Mouse (Mus musculus) right cerebral cortex, postnatal 25 days (tissue): ENCODE measurements around the gene Mylk3.

Experiments used
- DNase-seq: peaks from one replicate; pipeline ENCODE4 v3.0.0; 2022

Mylk3 gene

DNA sequence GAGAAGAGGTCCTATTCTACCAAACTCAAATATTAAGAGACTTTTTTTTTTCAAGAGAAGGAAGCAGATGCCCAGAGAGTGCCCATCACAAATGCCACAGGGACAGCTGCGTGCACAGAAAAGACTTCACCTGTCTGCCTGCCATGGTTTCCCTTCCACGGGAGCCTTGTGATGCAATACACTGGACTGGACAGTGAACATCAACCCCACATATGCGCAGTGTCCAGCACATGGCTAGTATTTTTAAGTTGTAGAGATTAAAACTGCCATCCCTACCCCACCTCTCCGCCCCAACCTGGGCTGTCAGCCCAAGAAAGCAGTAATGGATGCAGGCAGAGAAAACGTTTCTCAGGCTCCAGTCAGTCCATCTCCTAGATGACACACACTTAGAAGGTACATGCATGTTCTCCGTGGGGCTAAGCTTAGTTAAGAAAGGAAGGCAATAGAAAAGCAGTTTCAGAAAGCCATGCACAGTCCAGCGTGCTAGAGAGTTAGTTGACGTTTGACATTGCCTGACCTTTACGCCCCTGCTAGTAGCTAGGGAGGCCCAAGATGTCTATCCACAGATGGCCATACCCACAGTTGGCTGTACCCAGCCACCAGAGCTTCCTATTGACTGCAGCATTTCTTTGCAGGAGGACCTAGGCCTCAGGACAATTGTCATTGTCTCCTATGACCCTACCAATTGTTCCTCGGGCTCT lies 5.9 kb downstream of the Mylk3 start:
- no peak for DNase-seq

DNA sequence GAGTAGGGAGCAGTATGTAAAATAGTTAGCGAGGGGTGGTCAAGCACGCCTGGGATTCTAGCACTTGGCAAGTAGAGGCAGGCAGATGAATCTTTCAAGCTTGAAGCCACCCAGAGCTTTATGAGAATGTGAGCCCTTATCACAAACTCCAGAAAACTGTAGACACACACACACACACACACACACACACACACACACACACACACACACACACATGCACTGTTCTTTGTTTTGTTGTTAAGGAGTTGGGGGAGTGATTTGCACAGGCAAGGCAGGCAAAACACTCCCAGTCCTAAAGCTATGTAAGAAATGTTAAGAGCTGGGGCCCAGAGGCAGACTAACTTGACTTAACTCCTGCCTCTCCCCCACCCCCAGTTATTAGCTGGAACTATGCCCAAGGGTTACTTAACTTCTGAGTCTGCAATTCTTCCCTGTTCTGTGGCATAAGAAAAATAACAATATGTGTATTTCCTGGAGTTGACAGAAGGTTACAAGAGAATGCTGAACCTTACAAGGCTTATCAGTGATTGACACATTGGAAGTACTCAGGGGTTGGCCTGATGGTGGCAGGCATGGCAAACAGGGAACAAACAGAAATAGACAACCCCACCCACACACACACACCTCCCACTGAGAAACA lies 6.9 kb downstream of the Mylk3 start:
- DNase-seq = no peak

DNA sequence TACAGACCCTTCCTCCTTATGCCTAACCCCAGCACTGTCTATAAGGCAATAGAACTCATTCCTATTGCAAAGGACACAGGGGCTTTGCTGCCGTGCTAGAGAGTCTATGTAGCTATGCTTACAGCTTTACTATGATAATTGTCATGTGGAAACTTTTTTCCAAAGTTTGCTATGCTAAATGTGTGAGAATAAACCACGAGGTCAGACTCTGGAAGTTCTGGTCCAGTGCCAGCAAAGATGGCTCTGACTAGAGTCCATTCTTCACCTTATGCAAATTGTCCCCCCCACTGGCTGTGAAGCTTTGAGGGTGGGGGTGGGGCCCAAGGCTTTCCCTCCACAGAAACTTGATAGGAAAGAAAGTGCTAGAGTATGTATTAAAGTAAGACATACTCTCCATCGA lies 9.6 kb downstream of the Mylk3 start:
- DNase-seq = no peak

DNA sequence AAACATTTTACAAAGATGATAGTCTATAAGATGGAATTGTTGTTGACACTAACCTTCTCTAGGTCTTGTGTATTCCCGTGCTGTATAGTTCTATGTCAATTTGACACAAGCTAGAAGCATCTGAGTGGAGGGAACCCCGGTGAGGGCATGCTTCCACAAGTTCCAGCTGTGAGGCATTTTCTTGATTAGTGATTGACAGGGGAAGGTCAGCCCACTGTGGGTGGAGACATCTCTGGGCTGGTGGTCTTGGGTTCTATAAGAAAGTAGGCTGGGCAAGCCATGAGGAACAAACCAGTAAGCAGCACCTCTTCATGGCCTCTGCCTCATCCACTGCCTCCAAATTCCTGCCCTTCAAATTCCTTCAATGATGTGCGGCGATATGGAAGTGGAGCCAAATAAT lies 11.9 kb downstream of the Mylk3 start:
- DNase-seq = no peak

DNA sequence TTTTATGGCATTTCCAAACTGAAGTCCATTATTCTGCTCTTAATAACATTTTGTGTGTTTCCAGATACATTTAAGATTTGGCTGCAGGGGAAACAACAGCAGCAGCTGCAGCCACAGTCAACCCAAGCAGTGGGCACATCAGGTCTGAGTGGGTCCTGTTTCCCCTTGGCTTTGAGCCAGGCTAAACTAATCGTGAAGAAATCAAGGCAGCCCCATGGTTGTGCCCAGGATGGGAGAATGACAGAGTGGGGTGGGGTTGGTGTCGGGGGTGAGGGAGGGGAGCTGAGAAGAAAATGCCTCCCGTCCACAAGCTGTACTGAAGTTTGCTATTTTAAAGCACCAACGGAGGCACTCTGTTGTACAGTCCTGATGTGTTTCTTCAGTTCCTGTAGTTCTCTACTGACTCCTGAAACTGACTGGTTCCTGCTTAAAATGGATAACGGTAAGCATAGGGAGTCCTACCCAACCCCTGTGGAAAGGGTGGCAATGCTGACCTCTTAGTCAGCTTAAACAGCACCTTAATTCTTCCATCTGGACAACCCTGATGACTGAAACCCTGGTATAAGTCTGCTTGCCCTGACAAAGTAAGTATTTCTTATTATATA lies 12.6 kb downstream of the Mylk3 start:
- DNase-seq = no peak

DNA sequence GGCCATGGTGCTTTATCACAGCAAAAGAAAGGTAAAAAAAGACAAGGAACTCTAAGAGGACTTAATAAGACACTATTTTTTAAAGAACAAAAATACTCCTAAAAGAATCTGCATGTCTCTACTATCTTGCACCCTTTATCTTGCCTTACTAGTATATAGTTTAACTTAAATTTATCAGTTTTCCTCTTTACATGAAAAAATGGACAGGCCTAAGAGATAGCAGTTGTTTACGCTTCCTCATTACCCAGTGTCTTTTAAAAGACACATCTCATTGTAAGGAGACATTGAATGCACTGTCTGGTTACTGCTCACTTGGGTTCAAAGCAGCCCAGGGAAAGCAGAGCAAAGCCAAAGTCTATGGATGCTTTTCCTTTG lies 13.7 kb downstream of the Mylk3 start:
- DNase-seq = no peak

DNA sequence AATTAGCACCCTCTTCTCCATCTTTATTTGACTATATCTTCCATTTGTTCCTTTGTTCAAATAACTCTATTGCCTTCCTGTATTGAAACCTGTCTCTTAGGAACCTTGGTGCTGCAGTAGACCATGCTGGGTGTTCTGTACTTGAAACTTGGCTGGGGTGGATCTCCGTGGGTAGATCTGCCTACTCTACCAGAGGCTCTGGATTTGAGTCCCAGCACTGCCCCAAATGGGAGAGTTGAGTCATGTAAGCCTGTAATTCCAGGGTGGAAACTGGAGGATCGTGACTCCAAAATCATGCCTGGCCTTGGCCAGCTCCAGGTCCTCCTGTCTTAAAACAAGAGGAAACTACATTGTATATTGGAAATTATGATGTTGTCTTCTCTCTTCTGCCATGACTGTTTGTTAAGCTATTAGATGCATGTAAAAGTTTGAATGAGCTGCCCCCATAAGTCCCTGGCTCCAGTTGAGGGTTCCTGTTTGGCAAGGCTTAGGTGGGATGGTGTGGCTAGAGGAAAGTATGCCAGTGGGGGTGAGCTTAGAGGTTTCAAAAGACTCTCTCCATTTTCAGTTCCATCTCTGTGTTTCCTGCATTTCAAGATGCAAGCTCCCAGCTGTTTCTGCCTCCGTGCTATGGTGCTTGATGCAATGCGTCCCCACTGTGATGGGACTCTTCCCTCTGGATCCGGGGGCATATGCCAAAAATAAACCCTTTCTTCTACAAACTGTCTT lies 14.2 kb downstream of the Mylk3 start:
- DNase-seq = no peak

DNA sequence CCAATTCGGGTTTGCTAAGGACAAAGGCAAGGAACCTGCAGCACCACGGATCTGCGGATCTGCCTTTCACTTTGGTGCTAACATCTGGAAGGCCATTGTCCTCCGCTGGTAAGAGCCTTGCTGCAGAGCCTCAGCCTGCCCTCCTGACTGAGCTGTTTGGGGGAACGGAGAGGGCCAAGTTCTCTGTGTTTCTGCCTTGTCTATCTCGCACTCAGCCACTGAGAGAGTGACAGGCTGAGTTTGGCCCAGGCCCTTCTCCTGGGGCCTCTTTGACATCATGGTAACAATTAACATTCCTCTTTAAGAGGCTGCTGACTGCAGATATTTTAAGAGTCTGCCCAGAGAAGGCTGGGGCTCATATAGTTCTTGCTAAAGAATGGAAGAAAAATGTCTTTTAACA lies 21.0 kb downstream of the Mylk3 start:
- DNase-seq = no peak

DNA sequence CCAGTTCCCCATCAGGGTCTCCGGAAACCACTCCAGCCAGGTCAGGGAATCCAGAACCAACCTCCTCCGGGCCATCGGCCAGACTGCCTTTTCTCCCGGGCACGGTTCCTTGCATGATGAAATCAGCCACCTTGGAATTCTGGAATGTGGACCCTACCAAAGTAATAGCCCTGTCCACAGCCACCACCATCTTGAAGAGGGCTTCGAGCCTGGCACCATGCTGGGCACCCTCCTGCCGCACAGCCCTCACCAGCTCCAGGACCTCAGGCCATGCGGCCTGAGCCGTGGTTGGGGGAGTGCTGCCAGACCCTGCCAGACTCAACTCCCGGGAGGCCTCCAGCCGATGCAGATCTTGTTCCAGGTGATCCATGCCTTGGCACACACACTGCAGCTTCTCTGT lies 21.5 kb downstream of the Mylk3 start:
- DNase-seq = no peak

DNA sequence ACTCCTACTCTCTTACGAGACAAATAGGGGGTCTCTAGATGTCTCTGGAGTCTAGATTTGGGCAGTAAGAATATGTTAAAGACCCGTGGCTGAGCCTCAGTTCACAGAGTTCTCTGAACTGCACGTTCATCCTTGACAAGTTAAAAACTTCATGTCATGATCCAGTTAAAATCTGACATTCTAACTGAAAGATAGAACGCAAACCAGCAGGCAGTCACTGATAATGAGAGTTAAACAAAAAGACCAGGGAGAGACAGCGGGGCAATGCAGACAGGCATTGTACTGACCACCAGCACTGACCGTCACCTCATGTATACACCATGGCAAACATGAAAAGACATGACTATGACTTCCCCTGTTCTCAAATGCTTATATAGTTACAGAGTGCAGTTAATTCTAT lies 22.7 kb downstream of the Mylk3 start:
- no peak for DNase-seq

DNA sequence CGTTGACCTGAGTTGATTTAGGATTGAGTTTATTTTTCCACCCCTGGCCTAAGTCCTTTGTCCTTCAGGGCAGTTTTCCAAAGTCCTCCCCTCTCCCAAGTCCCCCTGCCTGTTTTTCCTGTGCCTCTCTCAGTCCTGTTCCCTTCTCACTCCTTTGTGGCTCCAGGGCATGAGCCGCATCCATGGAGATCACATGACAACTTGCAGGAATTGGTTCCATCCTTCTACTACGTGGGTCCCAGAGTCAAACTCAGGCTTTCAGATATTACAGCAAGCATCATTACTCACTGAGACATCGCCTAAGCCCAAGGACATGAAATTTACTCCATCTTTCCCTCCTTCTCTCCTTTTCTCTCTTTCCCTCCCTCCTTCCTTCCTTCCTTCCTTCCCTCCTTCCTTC lies 23.9 kb downstream of the Mylk3 start:
- DNase-seq = no peak

DNA sequence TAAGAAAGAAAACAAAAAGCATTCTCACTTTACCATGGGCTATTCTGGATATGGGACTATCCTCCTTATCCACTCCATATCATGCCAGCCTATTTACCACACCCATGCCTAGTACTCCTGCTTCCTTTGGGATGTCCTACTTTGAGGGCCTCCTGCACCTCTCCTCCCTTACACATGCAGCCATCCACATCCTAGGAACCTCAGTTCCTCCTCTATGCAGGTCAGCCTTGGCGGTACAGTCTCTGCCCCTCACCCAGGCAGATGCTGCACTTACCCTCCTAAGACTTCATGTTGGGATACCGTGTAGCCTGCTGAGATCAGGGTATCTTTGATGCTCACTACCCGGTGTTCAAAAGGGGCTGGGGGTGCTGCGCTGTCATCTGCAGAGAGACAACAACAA lies 32.9 kb downstream of the Mylk3 start:
- DNase-seq = no peak

DNA sequence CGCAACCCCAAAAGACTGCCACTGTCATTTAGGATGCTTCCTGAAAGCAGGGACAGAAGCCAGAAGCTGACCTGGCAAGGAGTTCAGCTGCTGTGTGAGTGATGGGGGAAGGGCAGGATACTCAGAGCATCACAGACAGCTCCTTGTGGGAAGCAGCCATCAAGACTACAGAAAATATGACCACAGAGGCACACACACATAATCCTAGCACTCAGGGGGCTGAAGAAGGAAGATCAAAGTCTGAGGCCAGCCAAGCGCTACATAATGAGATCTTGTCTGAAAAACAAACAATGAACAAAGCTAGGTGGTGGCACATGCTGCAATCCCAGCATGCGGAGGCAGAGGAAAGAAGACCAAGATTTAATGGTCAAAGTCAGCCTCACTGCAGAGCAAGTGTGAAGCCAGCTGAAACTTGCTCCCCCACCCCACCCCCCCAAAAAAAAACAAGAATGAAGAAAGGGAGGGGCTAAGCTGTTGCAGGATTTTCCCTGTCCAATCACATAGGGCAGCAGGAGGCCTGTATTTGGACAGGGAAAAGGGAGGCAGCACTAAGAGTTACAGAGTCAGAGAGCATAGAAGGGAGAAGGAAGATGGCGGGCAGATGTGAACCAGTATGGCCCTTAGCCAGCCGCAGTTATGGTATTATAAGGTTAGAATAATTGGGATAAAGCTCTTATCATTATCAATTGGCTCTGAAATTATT lies 46.1 kb downstream of the Mylk3 start:
- DNase-seq = no peak

DNA sequence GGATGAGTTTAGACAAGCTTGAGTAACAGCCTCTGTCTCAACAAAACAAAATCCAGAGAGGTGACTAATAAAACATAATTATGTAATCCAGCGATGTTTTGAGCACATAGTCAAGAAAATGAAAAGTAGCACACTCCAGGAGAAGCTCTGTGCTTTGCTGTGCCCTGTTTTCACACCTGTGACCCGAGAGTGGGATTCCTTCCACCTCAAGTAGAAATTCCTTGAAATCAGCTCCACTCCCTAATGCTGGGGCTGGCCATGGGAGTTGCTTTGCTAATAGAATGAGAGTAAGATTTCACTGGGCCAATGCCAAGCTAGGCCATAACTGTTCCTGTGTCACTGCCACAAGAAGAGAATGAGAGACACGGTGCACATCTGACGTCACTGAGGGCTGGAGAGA lies 48.5 kb downstream of the Mylk3 start:
- DNase-seq = no peak

DNA sequence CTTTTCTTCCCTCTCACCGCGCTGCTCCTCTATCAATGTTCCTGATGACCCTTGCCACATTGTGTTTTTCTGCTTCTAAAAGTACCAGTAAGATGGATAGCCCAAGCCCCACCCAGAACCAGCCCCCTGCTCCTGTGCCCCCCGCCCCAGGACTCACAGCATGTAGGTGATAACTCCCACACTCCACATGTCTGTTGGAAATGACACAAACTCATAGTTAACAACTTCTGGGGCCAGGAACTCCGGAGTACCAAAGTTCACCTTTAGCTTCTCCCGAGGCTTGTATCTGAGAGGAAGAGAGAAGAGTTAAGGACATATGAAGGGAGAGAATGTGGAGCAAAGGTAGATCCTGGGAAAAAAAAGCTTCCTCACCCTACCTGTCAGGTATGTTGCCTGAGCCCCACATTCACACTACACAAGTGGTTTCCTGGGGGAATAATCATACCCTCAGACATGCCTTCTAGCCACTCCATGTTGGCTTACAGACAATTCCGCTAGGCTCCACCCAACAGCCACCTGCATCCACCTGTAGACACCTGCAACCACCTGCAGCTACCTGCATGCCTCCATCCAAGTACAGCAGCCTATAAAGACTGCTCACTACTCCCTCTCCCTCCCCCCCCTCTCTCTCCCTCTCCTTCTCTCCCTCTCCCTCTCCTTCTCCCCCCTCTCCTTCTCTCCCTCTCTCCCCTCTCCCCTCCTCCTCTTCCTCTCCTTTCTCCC lies 49.8 kb downstream of the Mylk3 start:
- no peak for DNase-seq

DNA sequence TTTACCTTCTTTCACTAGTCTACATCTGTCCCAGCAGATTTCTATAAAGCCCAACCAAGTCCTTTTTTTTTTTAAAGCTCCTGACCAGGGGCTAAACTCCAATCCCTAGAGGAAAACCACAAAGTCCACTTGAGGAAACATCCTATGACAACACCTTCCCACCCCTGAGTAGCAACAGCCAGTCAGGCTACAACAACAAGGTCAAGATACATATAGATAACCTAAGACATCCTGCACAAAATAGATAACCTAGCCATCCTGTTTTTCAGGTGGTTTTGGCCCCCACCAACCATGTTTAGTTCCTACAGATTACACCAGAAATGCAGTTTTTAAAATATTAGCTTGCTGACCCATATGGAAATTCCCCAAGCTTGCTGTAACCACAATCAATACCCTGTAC lies 51.0 kb downstream of the Mylk3 start:
- no peak for DNase-seq

DNA sequence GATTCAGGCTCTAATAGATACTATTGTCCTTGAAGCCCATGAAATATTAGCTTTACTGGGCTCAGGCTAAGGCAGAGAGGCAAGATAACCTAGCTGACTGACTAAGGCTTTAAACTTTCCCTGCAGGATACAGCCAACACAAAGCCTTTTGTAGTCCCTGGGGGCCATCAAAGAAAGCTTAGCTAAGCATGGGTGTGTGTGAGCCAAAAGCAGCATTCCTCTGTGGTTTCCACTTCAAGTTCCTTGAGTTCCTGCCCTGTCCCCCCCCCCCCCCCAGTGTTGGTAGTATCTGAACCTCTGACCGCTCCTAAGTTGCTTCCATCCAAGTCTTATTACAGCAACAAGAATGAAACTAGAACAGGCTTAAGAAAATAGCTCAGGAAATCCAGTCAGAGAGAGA lies 56.6 kb downstream of the Mylk3 start:
- DNase-seq = no peak

DNA sequence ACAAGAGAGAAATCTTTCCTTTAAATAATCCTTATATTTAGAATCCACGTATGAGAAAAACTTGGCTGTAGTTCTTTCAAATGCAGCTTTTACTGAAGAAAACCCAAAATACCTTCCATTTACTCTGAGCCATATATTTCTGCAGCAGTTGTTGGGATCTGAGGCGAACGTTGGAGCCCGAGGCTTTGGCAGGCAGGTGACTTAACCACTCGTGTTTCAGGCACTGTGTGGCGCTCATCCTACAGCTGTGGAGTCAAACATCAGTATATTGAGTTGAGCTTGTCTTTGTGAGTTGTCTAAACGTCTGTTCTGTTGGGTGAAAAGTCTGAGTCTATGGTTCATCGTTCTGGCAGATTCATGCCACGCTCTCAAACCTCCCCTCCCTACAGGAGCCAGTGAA lies 59.1 kb downstream of the Mylk3 start:
- DNase-seq = no peak

DNA sequence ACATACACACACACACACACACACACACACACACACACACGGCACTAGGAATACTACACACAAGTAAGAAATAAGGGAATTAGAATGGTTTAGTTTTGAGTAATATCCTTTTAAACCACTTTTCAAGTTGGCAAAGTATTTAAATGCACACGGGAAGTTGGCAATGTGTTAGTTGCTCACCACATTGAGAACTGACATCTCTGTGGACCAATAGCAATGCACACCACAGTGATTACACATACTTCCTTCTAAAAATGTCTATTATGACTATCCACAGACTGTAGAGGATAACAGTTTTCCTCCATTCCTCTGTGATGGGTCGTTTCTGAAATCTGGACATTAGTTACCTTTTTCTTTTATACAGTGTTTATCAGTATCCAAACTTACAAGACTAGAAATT lies 63.1 kb downstream of the Mylk3 start:
- DNase-seq = no peak

DNA sequence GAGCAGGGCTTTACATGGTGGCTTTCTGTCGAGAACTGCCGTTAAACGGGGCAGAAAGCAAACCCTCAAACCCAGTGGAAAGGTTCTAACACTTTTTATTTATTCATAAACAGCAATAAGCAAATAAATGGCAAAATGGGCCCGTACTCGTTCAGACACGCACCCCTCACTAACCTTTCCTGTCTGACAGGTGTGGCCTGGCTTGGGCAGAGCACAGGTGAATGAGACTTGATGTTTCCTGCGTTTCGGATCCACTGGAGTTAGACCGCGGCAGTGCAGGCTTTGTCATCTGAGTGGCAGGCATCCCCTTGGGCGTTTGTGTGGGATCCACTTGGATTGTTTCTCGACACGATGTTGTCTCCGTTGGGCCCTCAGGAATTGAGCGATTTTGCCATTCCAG lies 64.2 kb downstream of the Mylk3 start:
- no peak for DNase-seq

DNA sequence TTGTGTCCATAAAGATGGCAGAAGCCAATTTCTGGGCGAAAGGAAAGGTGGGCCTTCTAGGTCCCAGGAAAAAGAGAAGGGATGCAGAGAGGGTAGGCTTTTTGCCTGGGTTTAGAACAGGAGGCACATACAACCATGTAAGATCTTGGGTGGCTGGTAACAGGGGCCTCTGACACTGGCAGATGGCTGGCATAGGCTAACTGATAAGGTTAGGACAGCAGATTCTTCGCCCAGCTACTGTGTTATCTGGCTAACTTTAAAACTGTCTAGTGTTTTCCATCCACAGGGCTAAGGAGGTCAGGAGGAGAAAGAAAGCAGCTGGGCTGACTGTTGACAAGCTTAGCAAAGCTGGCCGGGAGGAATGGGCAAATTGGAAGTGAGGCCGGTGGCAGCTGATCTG lies 67.6 kb downstream of the Mylk3 start:
- DNase-seq = no peak

DNA sequence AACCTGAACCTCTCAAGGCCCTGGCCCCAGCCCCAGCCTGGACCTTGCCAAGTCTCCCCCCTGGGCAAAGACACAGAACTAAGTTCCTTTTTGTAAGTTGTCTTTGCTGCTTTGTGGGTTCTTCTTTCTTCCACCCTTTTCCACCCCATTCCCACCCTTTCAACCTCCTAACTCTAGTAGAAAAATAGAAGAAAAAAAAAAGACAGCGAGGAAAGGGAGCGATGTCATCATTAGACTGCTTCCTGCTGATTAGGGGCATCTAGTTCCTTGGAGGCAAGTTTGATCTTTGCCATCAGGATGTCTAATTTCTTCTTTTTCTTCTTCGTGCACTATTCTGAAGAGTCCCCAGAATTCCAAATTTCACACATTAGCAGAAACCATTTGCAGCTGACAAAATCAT lies 73.1 kb downstream of the Mylk3 start:
- DNase-seq = no peak

DNA sequence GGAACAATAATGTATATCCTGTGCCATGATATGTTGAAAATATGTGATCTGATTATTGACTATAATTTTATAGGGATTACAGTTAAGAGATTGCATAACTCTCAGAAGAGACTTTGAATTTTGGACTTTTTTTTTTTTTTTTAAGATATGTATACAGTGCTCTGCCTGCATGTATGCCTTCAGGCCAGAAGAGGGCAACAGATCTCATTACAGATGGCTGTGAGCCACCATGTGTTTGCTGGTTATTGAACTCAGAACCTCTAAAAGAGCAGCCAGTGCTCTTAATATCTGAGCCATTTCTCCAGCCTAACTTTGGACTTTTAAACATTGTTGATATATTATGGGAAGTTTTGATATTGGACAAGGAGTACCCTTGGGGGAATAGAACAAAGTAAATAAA lies 74.4 kb downstream of the Mylk3 start:
- no peak for DNase-seq
